Mouse (Mus musculus) ES-Bruce4 (cell line): ENCODE data around the gene Nptx1.

Experiments used
- CTCF ChIP-seq: IDR thresholded peaks from one replicate; pipeline ENCODE4 v1.8.1; 2011; ENCODE audit warnings: low read depth, low read length
- POLR2A ChIP-seq: IDR thresholded peaks from one replicate; pipeline ENCODE4 v1.8.1; 2011; ENCODE audit warnings: low read length; ENCODE audit not compliant: insufficient read depth

GRCm38 (mm10) chr11:119565684-119566083 is 18.1 kb upstream of the Nptx1 start:
- TF ChIP-seq CTCF: no peak
- no peak for TF ChIP-seq POLR2A
